Mouse (Mus musculus) heart, postnatal 0 days (tissue): Measurements from ENCODE around the gene Med8. TPM values are rescaled to one million over a fixed set of nuclear protein-coding genes. Genes with fewer than 3 reads are reported as not detected.
A peak's percentile ranks its signal among the peaks of the same experiment; 100 is the strongest.

Experiments used
- ATAC-seq: fragments of 200-750 bp; cut with Nextera tagmentation; 2 replicates; pipeline ENCODE4 v1.8.0; 2017; ENCODE audit warnings: low read depth, moderate number of reproducible peaks, moderate library complexity; ENCODE audit not compliant: insufficient read depth
- DNase-seq: peaks from one replicate; pipeline ENCODE4 v3.0.0-alpha.2; 2016; ENCODE audit warnings: low spot score
- H3K27ac ChIP-seq: fragments of 300-500 bp; sonication (generic); 2 replicates; pipeline ENCODE4 v1.5.1; 2014; ENCODE audit warnings: low read depth, mild to moderate bottlenecking
- H3K27me3 ChIP-seq: fragments of 300-500 bp; sonication (generic); 2 replicates; pipeline ENCODE4 v1.6.1; 2014; ENCODE audit warnings: low read length, mixed read lengths; ENCODE audit not compliant: control insufficient read depth, insufficient read depth
- H3K36me3 ChIP-seq: fragments of 300-500 bp; sonication (generic); replicated peaks from 2 replicates; pipeline ENCODE4 v1.6.1; 2014; ENCODE audit warnings: low read length, mixed read lengths; ENCODE audit not compliant: control insufficient read depth, insufficient read depth
- H3K4me1 ChIP-seq: fragments of 300-500 bp; sonication (generic); 2 replicates; pipeline ENCODE4 v1.6.1; 2014; ENCODE audit warnings: antibody characterized with exemption; ENCODE audit not compliant: control insufficient read depth, insufficient read depth
- H3K4me2 ChIP-seq: fragments of 300-500 bp; sonication (generic); 2 replicates; pipeline ENCODE4 v1.6.1; 2014; ENCODE audit warnings: low read depth, mild to moderate bottlenecking, low read length, moderate library complexity
- H3K4me3 ChIP-seq: fragments of 300-500 bp; sonication (generic); 2 replicates; pipeline ENCODE4 v1.5.1; 2014; ENCODE audit warnings: low read depth, low read length
- H3K9ac ChIP-seq: fragments of 300-500 bp; sonication (generic); replicated peaks from 2 replicates; pipeline ENCODE4 v1.6.1; 2014; ENCODE audit warnings: low read depth, low read length, mixed read lengths
- H3K9me3 ChIP-seq: fragments of 300-500 bp; sonication (generic); replicated peaks from 2 replicates; pipeline ENCODE4 v1.6.1; 2016; ENCODE audit warnings: low read length; ENCODE audit not compliant: control insufficient read depth
- CTCF ChIP-seq: IDR thresholded peaks from 2 replicates; pipeline ENCODE4 v1.5.1; 2016; ENCODE audit warnings: antibody characterized with exemption, control low read depth, low read depth
- EP300 ChIP-seq: IDR thresholded peaks from 2 replicates; pipeline ENCODE4 v1.6.1; 2016; ENCODE audit warnings: antibody characterized with exemption, low read depth
- WGBS: fragments of 180-500 bp; shearing (Covaris S2); extraction: QIAGEN DNeasy Blood & Tissue Kit; methylation state at CpG from one replicate; pipeline ENCODE4 v1.1.7; 2014; 5-methylcytosine and 5-hydroxymethylcytosine counted together
- polyA plus RNA-seq: library from polyadenylated mRNA; unstranded; fragments of >200 nt; fragmentation: Nextera tagmentation; extraction: Ambion mirVana; gene quantifications from 2 replicates; pipeline ENCODE4 v1.2.1, GENCODE M21; 2015
- total RNA-seq: library from RNA; depleted of rRNA; stranded (reverse); fragments of >200 nt; gene quantifications from 2 replicates; pipeline ENCODE4 v1.2.3, GENCODE M21; 2014; ENCODE audit warnings: low replicate concordance; rRNA removed

Gene Med8
- 17.3 and 40.2 TPM in 2 replicates for total RNA-seq
- polyA plus RNA-seq, result 56.2 and 58.8 TPM in 2 replicates

- under 1% methylated on average over 53 of the region's 53 CpGs for WGBS
- Histone ChIP-seq H3K4me1 (peaks cover 16% of the 10 kb centered on the region), H3K9ac (peak within 1 kb of the TSS; percentile 92), H3K4me3 (peak within 1 kb of the TSS; percentile 92), H3K4me2 (peak within 1 kb of the TSS; percentile 81), H3K36me3 (peaks cover 34% of the 10 kb centered on the region), H3K27ac (peak within 1 kb of the TSS; percentile 72), H3K9me3 (no peaks in the 10 kb centered on the region), H3K27me3 (no peaks in the 10 kb centered on the region)
- peak; percentile 98 for ATAC-seq
- DNase-seq, result peak; percentile 93
- TF ChIP-seq EP300, result no peak
- no peak for TF ChIP-seq CTCF
Measured at GRCm38 (mm10) chr4:118409142-118409900, at the start of gene Med8, which contains the start of gene Szt2. Gene Med8 (plus strand): TSS chr4:118409337. Gene Szt2 (minus strand): TSS chr4:118409273.

- Histone ChIP-seq H3K4me2 (peak overlapping the region; percentile 99), H3K27me3 (no peaks in the 10 kb centered on the region), H3K9ac (peak overlapping the region; percentile 79), H3K36me3 (peaks cover 33% of the 10 kb centered on the region), H3K9me3 (no peaks in the 10 kb centered on the region), H3K4me3 (peak overlapping the region; percentile 77), H3K27ac (peak overlapping the region; percentile 71), H3K4me1 (no peaks in the 10 kb centered on the region; the same call in 1 of the 2 replicates)
- under 1% methylated on average over 51 of the region's 54 CpGs for WGBS
- TF ChIP-seq EP300 (no peak), CTCF (no peak)
- DNase-seq (peak; percentile 58), ATAC-seq (peak; percentile 77)
Measured at GRCm38 (mm10) chr4:118359896-118360720, 49.0 kb upstream of the Med8 start.

- no peak for ATAC-seq
- WGBS, result 87% methylated on average over 5 of the region's 5 CpGs
- Histone ChIP-seq H3K27me3 (no peaks in the 10 kb centered on the region), H3K4me2 (no peak overlapping the region), H3K36me3 (peaks cover 44% of the 10 kb centered on the region), H3K4me3 (no peak overlapping the region), H3K27ac (no peak overlapping the region), H3K4me1 (no peaks in the 10 kb centered on the region; the same call in 1 of the 2 replicates), H3K9ac (no peak overlapping the region), H3K9me3 (no peaks in the 10 kb centered on the region)
- TF ChIP-seq CTCF, result no peak
- no peak for TF ChIP-seq EP300
- no peak for DNase-seq
Measured at GRCm38 (mm10) chr4:118361451-118361850, 47.7 kb upstream of the Med8 start.

GRCm38 (mm10) chr4:118362879-118363278 is 46.3 kb upstream of the Med8 start:
- no peak for ATAC-seq
- no peak for DNase-seq

GRCm38 (mm10) chr4:118363985-118364384 is 45.2 kb upstream of the Med8 start:
- peaks cover 62% of the 10 kb centered on the region for H3K36me3 ChIP-seq
- DNase-seq, result no peak
- ATAC-seq, result no peak

More at GRCm38 (mm10) chr4:118362879-118363278, 46.3 kb upstream of the Med8 start:
- Histone ChIP-seq H3K9me3 (no peaks in the 10 kb centered on the region), H3K9ac (no peak overlapping the region), H3K4me1 (no peaks in the 10 kb centered on the region; the same call in 1 of the 2 replicates), H3K4me2 (no peak overlapping the region), H3K27ac (no peak overlapping the region), H3K27me3 (no peaks in the 10 kb centered on the region), H3K4me3 (no peak overlapping the region), H3K36me3 (peaks cover 50% of the 10 kb centered on the region)
- TF ChIP-seq EP300 (no peak), CTCF (no peak)
- WGBS, result 90% methylated on average over 6 of the region's 6 CpGs

More at GRCm38 (mm10) chr4:118363985-118364384, 45.2 kb upstream of the Med8 start:
- WGBS, result 97% methylated on average over 3 of the region's 3 CpGs
- H3K27ac ChIP-seq, result no peak overlapping the region
- no peaks in the 10 kb centered on the region for H3K27me3 ChIP-seq
- H3K4me3 ChIP-seq, result no peak overlapping the region
- TF ChIP-seq CTCF, result no peak
- TF ChIP-seq EP300, result no peak
- no peak overlapping the region for H3K4me2 ChIP-seq
- no peaks in the 10 kb centered on the region; the same call in 1 of the 2 replicates for H3K4me1 ChIP-seq
- no peak overlapping the region for H3K9ac ChIP-seq
- no peaks in the 10 kb centered on the region for H3K9me3 ChIP-seq
